Mouse (Mus musculus) C2C12 (cell line): Measurements from ENCODE around the gene Rnf217.
A peak's percentile ranks its signal among the peaks of the same experiment; 100 is the strongest.

Source experiments
- CEBPB ChIP-seq: IDR thresholded peaks from one replicate; pipeline ENCODE4 v1.6.1; 2011; ENCODE audit warnings: low read depth, mild to moderate bottlenecking, control low read depth, moderate library complexity
- CTCF ChIP-seq: IDR thresholded peaks from one replicate; pipeline ENCODE4 v1.5.1; 2011; ENCODE audit not compliant: control insufficient read depth, insufficient read depth, insufficient read length
- FOSL1 ChIP-seq: IDR thresholded peaks from one replicate; pipeline ENCODE4 v1.8.0; 2011; ENCODE audit warnings: mild to moderate bottlenecking, low read length; ENCODE audit not compliant: poor library complexity, insufficient read depth, severe bottlenecking
- MAX ChIP-seq: IDR thresholded peaks from one replicate; pipeline ENCODE4 v1.6.1; 2011; ENCODE audit warnings: mild to moderate bottlenecking, control low read depth
- MYOD1 ChIP-seq: IDR thresholded peaks from one replicate; pipeline ENCODE4 v1.6.1; 2011; ENCODE audit warnings: low read depth; ENCODE audit not compliant: control insufficient read depth, insufficient read length
- MYOG ChIP-seq: IDR thresholded peaks from one replicate; pipeline ENCODE4 v1.6.1; 2011; ENCODE audit not compliant: control insufficient read depth, insufficient read length; ENCODE audit errors: extremely low read depth
- USF1 ChIP-seq: IDR thresholded peaks from one replicate; pipeline ENCODE4 v1.6.1; 2011; ENCODE audit warnings: low read depth, mild to moderate bottlenecking, control low read depth, moderate library complexity

GRCm38 (mm10) chr10:31463044-31463443 is 145.9 kb downstream of the Rnf217 start:
- TF ChIP-seq CTCF = no peak
- TF ChIP-seq USF1 = no peak
- peak; percentile 46 for TF ChIP-seq CEBPB
- TF ChIP-seq MAX = no peak
- no peak for TF ChIP-seq MYOG
- peak; percentile 85 for TF ChIP-seq FOSL1
- TF ChIP-seq MYOD1 = peak; percentile 83
